Mouse (Mus musculus) cerebellum, postnatal 4 days (tissue): ENCODE data around the gene Cic.

Source experiments
- DNase-seq, 2 experiments: peaks; one replicate each; pipeline ENCODE4 v3.0.0; 2022; ENCODE audit warnings: low spot score in 2 of 2, mixed read lengths in 1 of 2

The Cic gene

DNA sequence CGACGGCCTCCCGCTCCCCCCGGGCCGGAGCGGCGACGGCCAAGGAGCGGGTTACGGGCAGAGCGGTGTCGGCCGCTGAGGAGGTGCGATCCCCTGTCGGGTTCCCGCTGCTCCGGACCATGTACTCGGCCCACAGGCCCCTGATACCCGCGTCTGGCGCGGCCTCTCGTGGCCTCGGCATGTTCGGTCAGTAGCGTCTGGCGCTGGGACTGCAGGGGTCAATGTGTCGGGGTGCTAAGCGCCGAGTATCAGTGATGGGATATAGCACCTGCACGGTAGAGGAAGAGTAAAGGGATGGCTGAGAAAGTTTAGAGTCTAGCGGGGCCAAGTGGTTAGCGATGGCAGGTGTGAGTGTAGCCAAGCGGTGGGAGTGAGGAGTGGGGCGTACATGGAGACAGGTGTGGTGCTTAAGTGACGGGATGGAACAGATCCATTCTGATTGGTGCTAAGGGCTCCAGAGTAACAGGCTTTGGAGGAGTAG, 15.3 kb downstream of the Cic start:
- peak in 1 of 2 experiments; percentile 48 for DNase-seq

DNA sequence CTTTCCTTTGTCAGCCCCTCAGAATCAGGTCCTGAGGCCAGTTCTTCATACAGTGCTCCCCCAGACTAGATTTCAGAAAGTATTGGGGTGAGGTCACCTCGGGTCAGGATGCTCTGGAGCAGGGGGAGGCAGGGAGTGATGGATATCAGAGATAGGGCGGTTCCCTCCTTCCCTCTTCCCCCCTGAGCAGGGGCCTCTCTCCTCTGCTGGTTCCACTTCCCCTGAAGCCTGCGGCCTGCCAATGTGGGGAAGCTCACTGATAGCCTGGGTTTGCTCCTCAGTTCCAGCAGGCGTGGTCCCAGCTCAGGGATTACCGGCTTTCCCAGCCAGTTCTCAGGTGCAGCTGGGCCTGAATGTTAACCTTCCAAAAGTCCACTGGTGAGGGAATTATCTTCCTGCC, 16.1 kb downstream of the Cic start:
- no peak for DNase-seq

DNA sequence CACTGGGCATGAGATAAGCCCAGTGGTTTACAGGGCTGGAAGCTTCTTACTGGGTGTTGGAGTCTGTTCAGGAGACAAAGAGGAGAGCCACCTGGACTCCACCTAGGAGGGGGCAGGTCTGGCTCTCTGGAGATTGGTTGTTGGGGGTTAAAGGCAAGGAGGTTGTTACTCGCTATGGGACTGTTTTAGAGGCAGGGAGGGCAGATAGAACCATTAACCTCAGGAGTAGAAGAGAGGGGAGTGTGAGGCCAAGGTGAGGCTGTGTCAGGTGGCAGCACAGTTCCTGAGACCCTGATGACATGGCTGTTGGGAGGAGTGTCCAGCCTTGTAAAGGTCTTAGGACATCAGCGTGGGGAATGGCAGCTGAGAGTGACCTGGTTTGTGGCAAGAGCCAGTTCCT, 16.7 kb downstream of the Cic start:
- DNase-seq = no peak

DNA sequence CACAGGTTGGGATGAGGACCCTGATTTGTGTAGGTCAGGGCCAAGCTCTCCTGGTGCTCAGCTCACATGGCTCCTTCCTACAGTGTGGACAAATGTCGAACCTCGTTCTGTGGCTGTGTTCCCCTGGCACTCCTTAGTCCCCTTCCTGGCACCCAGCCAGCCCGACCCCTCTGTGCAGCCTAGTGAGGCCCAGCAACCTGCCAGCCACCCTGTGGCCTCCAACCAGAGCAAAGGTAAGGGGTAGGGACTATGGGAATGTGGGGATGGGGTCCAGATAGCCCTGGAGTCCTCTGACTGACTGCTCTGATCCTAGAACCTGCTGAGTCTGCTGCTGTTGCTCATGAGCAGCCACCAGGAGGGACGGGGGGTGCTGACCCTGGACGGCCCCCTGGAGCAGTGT, 17.3 kb downstream of the Cic start:
- no peak for DNase-seq

DNA sequence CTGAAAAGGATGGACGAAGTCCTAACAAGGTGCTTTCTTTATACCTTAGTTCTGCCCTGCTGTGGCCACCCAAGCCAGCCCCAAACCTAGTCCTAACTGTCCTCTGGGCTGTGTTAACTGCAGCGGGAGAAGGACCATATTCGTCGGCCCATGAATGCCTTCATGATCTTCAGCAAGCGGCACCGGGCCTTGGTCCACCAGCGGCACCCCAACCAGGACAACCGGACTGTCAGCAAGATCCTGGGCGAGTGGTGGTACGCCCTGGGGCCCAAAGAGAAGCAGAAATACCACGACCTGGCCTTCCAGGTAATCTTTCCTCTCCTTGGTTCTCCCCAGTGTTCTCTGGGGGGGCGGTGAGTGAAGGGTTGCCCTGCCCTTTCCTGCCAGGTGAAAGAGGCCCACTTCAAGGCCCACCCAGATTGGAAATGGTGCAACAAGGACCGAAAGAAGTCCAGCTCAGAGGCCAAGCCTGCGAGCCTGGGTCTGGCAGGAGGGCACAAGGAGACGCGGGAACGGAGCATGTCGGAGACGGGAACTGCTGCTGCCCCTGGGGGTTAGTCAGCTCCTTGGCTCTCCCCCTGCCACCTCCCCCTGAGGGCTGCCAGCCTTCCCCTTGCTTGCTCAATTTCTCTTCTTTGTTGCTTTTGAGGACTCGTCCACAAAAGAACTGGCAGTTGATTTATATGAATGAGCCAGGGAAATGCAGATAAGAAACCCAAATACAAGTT, 18.2 kb downstream of the Cic start:
- no peak for DNase-seq

DNA sequence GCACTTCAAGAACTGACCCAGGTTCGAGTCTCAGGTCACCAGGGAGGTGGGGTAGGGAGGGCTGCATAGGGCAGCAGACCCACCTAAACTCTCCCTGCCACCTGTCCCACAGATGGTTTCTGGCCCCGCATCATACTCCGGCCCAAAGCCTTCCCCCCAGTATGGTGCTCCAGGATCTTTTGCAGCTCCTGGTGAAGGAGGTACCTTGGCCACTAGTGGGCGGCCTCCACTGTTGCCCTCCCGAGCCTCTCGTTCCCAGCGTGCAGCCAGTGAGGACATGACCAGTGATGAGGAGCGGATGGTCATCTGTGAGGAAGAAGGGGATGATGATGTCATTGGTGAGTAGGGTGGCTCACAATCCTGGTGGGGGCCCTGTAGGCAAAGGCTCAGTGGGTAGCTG, 19.5 kb downstream of the Cic start:
- no peak for DNase-seq

DNA sequence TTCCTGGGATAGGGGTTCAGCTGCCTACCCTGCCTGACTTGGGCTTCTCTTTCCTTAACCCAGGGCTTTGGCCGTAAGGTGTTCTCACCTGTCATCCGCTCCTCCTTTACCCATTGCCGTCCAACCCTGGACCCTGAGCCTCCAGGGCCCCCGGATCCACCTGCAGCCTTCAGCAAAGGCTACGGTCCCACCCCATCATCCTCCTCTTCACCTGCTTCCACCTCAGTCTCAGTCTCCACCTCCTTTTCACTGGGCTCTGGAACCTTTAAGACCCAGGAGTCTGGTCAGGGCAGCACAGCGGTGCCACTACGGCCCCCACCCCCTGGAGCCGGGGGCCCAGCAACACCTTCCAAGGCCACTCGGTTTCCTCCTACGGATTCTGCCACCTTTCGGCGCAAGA, 20.5 kb downstream of the Cic start:
- no peak for DNase-seq

DNA sequence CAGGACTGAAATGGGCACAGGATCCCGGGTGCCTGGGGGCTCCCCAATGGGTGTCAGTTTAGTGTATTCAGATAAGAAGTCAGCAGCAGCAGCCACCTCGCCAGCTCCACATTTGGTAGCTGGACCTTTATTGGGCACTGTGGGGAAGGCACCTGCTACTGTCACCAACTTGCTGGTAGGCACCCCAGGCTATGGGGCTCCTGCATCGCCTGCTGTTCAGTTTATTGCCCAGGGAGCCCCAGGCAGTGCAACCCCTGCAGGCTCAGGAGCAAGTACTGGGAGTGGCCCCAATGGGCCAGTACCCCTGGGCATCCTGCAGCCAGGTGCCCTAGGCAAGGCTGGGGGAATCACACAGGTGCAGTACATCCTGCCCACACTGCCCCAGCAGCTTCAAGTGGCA, 21.2 kb downstream of the Cic start:
- DNase-seq = no peak

DNA sequence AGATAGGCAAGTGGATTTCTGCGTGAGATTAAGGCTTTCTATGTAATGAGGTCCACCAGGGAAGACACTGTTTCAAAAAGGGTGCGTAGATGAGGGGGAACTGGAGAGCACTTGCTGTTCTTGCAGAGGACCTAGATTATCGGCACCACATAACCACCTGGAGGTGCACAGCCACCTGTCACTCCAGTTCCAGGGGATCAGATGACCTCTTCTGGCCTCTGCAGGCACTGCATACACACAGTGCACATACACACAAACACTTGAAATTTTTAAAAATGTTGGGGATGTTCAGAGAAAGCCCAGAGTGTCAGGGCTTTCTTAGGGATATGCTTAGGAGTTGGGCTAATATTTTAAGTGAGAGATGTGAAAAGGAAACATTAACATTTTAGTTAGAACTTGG, 22.4 kb downstream of the Cic start:
- DNase-seq = no peak

DNA sequence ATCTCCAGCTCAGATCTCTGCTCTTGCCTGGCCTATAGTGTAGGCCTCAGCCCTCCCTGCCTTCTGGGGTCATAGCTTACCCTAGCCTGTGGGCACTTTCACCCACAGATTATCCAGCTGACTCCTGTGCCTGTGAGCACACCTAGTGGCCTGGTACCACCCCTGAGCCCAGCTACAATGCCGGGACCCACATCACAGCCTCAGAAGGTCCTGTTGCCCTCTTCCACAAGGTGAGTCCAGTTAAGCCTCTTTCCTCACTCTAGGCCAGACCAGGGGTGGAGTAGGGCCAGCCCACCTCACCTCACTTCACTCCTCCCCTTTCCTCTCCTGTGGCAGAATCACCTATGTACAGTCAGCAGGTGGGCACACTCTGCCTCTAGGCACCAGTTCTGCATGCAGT, 23.0 kb downstream of the Cic start:
- no peak for DNase-seq

DNA sequence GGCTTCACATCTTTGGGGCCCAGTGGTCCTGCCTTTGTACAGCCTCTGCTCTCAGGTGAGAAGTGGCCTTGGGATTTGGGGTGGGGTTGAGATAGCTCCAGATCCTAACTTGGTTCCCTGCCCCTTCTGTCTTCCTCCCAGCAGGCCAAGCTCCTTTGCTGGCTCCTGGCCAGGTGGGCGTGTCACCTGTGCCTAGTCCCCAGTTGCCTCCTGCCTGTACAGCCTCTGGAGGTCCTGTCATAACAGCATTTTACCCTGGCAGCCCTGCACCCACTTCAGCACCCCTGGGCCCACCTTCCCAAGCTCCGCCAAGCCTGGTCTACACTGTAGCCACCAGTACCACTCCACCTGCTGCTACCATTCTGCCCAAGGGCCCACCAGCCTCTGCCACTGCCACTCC, 23.4 kb downstream of the Cic start:
- no peak for DNase-seq

DNA sequence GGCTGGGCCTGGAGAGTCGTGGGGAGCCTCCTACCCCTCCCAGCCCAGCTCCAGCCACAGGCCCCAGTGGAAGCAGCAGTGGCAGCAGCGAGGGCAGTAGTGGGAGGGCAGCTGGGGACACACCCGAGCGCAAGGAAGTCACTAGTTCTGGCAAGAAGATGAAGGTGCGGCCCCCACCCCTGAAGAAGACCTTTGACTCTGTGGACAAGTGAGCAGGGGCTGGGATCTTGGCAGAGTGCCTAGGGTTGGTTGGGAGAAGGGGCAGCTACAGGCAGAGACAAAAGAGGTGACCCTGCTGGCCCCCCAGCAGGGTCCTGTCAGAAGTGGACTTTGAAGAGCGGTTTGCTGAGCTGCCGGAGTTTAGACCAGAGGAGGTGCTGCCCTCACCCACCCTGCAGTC, 24.6 kb downstream of the Cic start:
- no peak for DNase-seq

DNA sequence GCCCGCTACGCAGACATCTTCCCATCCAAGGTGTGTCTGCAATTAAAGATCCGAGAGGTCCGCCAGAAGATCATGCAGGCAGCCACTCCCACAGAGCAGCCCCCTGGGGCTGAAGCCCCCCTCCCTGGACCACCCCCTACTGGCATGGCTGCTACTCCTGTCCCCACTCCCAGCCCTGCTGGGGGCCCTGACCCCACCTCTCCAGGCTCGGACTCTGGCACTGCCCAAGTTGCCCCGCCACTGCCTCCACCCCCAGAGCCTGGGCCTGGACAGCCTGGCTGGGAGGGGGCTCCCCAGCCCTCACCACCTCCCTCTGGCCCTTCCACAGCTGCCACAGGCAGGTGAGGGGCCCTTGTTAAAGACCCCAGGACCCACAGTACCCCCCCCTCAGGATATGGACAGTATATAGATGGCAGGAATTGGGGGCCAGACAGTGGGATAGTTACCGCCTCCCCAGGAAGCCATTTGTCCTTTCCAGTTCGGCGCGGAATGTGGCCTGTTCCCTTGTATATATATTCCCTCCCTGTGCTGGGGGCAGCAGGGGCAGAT, 25.8 kb downstream of the Cic start:
- no peak for DNase-seq

DNA sequence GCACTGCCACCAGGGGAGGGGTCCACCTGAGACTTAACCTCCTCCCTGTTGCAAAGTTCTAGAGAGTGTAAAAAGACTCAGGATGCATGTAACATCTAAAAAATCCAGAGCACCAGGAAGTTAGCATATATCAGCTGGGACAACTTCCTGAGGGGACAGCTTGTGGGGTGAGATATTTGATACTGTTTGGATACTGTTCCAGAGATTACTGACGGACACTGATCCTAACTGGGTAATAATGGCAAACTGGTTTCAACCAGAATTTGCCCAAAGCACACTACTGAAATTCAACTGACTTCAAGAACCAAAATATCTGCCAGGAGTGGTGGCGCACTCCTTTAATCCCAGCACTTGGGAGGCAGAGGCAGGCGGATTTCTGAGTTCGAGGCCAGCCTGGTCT, 27.0 kb downstream of the Cic start:
- no peak for DNase-seq

DNA sequence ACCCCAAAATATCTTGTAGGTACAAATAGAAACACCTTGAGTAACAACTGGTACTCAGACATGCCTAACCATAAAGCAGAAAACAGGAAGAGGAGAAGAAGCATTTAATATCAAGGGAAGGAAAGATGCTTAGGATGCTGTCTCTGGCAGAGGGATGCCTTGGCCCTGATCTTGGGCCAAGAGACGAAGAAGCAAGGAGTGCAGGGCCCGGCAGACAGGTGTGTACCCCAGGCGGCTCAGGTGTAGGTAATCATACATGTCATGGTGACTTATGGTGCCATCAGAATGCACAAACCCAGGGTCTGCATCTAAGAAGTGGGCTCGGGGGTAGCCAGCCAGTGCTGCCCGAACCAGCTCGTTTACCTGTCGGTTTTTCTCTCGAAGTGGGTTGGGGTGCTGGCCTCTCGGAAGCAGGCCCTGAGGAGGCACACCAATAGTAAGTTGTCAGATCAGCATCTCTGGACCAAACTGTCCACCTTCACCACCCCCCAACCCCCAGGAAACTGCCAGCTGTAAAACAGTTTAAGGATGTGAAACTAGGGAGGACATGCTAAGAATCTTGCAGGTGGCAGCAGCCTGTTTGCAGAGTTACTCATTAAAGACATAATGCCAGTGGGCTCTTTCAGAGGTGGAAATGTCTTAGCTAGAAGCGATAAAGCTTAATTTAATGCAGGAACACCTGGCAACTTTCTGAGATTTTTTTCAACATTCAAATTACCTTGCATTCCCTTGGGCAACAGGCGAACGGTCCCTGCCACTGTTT, 27.6 kb downstream of the Cic start:
- no peak for DNase-seq

DNA sequence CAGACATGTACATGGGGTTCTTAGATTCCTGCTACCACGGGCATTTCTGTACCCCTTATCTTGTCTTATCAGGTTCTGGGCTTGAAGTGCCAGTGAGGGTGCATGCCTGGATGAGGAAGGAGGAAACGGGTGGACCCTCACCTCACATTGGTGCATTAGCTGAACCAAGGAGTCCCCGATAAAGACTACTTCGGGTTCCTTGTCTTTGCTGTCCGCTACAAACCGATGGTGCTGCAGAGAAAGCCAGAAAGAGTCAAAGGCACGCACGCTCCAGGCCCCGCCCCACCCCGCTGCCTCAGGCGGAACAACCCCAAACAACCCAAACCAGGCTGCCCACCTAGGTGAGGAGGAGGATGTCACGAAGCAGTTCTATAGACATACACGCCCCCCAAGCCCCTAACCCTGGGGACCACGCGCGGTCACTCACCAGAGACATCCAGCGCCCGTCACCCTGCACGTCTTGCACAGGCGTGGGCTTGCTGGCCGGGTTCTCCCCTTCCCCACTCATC, 29.5 kb downstream of the Cic start:
- no peak for DNase-seq

DNA sequence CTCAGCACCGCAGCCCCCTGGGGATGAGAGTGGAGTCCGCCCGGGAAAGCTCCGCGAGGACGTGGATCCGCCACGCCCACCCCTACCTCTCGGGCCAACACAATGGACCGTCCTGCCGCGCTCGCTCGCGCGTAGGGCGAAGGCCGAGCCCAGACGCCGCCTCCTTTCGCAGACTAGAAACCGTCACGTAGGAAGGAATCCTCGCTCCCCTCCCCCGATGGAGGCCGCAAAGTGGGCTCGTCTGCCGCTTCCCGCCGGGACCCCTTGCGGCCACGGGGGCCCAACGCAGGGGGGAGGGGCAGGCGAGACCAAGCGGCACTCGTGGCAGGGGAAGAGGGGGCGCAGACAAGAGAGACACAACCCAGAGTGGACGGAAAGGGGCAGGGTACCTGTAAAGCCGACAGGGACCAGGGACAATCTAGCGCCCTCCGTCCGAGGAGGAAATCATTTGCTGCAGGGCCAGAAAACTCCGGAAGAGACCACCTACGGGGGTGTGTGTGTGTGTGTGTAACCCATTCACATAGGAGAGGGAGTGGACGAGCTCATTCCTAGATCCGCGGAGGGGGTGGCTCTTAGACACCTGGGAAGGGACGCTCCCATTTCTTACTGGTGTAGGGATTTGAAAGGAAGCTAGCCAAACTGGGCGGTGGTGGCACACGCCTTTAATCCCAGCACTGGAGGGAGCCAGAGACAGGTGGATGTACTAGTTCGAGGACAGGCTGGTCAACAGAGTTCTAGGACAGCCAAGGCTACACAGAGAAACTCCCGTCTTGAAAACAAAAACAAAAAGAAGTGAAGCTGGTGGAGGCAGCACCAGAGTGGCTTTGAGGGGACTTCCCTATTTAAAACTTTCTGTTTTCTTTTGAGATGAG, 30.2 kb downstream of the Cic start, which contains the start of gene Pafah1b3:
Gene Pafah1b3 (minus strand): TSS at position 533 of the 872 bp plus-strand sequence.
- DNase-seq = peak; percentile 63 to 85

DNA sequence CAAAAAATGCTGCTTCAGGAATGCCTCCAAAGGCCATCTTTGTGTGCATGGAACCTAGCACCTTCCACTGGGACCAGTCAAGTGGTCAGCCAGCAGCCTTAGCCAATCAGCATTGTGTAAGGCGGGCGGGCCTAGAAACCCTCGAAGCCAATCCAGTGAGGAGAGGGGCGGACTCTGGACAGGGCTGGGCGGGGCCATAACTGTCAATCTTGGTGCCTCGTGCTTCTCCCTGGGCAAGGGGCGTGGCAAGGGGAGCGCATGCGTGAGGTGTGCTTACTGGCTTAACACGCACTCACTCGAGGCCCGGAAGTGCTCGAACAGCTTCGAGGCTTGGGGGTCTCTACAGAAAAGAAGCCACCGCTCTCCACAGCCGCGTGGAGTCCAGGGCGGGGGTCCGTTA, 33.6 kb downstream of the Cic start, which contains the start of gene Prr19:
Gene Prr19 (plus strand): TSS at position 349 of the 400 bp plus-strand sequence.
- DNase-seq = no peak

DNA sequence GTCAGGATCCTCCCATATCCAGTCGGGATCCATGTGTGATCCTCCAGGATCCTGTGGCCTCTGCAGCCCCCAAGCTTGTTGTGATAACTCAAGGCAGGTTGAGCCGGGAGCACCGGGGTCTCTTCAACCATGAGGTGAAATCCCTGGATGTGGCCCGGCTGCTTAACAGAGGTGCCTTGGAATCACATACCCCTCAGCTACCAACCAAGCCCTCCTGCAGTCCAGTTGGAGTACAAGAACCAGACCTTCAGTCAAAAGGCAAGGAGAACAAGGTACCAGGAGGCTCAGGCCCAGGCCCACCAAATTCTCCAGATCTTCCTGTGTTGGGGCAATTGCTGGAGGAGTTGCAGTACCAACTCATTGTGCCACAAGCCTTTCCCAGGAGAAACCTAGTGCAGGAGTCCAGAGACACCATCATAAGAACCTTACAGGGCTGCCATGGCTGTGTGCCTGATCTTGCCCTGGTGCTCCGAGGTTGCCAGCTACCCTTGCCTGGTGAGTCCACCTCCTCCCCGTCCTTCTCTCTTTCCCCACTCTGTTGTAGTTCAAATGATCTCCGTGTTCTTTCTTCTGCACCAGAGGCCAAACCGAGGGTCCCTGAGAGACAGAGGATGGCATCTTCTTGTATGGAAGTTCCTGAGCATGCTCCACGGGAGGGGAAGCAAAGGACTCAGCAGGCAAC, 35.6 kb downstream of the Cic start:
- no peak for DNase-seq

DNA sequence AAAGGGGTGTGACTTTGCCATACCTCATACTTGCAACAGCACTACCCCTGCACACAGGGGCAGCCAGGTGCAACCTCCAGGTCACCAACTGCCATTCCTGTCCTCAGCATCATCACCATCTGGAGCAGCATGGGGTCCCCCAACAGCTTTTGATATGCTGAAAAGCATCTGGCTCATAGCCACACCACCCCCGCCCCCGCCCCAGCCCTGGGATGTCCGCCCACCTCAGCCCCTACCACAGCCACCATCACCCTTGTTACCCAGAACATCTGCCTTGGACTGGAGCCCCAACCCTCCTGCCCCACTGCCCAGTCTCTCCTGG, 36.1 kb downstream of the Cic start:
- no peak for DNase-seq

DNA sequence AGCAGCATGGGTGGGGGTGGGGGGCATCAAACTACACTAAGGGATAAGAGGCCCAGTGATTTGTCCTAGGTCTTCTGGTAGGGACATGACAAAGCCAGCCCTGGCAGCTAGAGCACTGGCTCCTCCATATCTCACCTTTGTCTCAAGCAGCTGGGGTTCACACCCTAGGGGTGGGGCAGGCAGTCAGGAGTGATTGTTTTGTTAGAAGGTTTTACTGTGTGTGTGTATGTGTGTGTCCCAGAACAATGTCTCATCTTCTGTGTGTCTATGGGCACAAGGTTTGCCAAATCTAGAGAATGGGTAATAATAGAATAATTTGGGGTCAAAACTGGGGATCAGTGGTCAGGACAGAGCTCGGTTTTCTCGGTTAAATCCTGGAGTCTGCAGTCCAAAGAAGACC, 38.0 kb downstream of the Cic start:
- no peak for DNase-seq
